Mouse (Mus musculus): ENCODE measurements around the gene Pex26. TPM values are rescaled to one million over a fixed set of nuclear protein-coding genes. Genes with fewer than 3 reads are reported as not detected.

Gene Pex26
- polyA plus RNA-seq, 1 experiment from 2014 or later, result 6.4 TPM

DNA sequence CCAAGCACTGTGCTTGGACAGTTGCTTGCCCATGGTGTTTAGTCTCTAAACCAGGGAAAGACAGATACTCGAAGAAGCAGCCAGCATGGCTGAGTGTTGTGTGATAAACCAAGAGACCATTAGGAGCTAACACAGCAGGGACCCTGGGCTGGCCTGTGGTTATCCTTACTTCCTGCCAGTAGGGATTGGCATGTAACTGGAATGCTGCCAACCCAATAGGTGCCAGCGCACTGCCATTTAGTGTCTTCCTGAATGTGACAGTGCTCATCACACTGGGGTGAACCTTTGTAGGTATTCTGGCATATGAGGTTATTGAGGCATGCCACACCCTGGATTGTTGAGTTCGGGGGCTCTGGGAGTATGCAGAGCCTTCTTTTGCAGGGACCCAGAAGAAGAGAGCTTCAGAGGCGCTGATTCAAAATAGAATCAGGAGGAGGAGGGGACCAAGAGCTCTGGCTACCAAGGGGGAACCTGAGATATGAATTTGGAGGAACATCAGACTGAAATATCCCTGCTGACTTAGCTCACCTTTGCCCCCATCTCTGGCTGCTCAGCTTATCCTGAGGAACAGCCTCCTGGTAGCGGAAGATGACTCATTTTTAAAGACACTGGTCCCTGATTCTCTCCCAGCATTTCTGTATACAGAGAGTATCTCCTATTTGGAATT is 33.3 kb downstream of the Pex26 start:
- 80% methylated on average over 5 of the region's 5 CpGs for WGBS
- Histone ChIP-seq H3K9ac (ENCODE audit: low read depth, low read length) (no peak overlapping the region), H3K4me3 (ENCODE audit: low read depth, low read length) (no peak overlapping the region), H3K9me3 (ENCODE audit: control insufficient read depth, low read length) (no peaks in the 10 kb centered on the region), H3K27me3 (ENCODE audit: control insufficient read depth, insufficient read depth, low read length) (peaks cover 3% of the 10 kb centered on the region), H3K36me3 (ENCODE audit: control insufficient read depth, insufficient read depth, low read length) (no peaks in the 10 kb centered on the region), H3K27ac (ENCODE audit: low read depth, low read length) (no peak overlapping the region), H3K4me1 (replicated peaks; ENCODE audit: control insufficient read depth, insufficient read depth, low read length) (no peaks in the 10 kb centered on the region), H3K4me2 (replicated peaks; ENCODE audit: low read depth, low read length) (no peak overlapping the region)
- ATAC-seq (ENCODE audit: low FRiP score) (no peak), DNase-seq (ENCODE audit: low spot score) (no peak)

DNA sequence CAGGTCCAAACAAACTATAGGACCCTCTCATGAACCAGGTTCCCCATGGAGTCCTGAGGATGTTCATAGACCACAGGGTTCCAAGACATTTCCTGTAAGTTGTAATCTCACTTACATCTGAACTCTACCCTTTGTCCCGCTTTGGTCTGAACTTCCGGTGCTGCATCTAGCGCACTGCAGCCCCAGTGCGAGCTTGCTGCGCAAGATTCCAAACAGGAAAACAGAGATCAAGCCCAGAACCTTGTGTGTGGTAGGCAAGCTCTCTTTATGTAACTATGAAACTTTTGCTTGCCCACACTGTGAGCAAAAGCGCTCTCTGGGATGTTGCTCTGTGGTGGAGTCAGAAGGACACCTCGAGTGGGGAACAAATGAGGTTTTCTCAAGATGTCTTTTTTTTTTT is 34.5 kb downstream of the Pex26 start:
- no peaks in the 10 kb centered on the region for H3K9me3 ChIP-seq (ENCODE audit: control insufficient read depth, low read length)
- no peak overlapping the region for H3K4me2 ChIP-seq (replicated peaks; ENCODE audit: low read depth, low read length)
- H3K9ac ChIP-seq (ENCODE audit: low read depth, low read length), result no peak overlapping the region
- no peaks in the 10 kb centered on the region for H3K36me3 ChIP-seq (ENCODE audit: control insufficient read depth, insufficient read depth, low read length)
- H3K27me3 ChIP-seq (ENCODE audit: control insufficient read depth, insufficient read depth, low read length), result no peaks in the 10 kb centered on the region
- no peak overlapping the region for H3K27ac ChIP-seq (ENCODE audit: low read depth, low read length)
- no peak overlapping the region for H3K4me3 ChIP-seq (ENCODE audit: low read depth, low read length)
- 94% methylated on average over 7 of the region's 7 CpGs for WGBS
- no peaks in the 10 kb centered on the region for H3K4me1 ChIP-seq (replicated peaks; ENCODE audit: control insufficient read depth, insufficient read depth, low read length)
- DNase-seq (ENCODE audit: low spot score) (no peak), ATAC-seq (ENCODE audit: low FRiP score) (no peak)

DNA sequence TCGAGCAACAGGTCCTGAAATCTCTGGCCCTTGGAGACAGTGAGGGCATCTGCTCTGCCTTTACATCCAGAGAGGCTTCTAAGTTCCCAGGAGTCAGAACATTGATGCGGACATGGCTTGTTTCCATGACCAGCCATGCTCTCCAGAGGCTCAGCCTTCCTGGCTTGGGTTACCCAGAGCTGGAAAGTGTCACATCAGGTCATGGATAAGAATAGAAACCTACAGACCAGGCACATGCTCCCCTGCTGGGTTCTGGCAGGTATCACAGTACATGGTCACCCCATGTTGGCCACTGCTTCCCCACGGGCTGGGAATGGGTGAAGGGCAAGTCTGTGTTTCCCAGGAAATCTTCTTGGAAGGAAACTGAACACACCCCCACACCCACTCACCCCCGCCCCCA is 35.9 kb downstream of the Pex26 start:
- no peak for ATAC-seq (ENCODE audit: low FRiP score)
- 88% methylated on average over 4 of the region's 4 CpGs for WGBS
- H3K9ac ChIP-seq (ENCODE audit: low read depth, low read length), result no peak overlapping the region

GRCm38 (mm10) chr6:121220181-121220580 is 36.7 kb downstream of the Pex26 start:
- Histone ChIP-seq H3K4me2 (replicated peaks; ENCODE audit: low read depth, low read length) (no peak overlapping the region), H3K27ac (ENCODE audit: low read depth, low read length) (no peak overlapping the region), H3K9ac (ENCODE audit: low read depth, low read length) (no peak overlapping the region), H3K9me3 (ENCODE audit: control insufficient read depth, low read length) (no peaks in the 10 kb centered on the region), H3K27me3 (ENCODE audit: control insufficient read depth, insufficient read depth, low read length) (no peaks in the 10 kb centered on the region), H3K4me1 (replicated peaks; ENCODE audit: control insufficient read depth, insufficient read depth, low read length) (no peaks in the 10 kb centered on the region), H3K4me3 (ENCODE audit: low read depth, low read length) (no peak overlapping the region), H3K36me3 (ENCODE audit: control insufficient read depth, insufficient read depth, low read length) (no peaks in the 10 kb centered on the region)
- 86% methylated on average over 10 of the region's 10 CpGs for WGBS
- DNase-seq (ENCODE audit: low spot score) (no peak), ATAC-seq (ENCODE audit: low FRiP score) (no peak)

More for the DNA sequence above, 35.9 kb downstream of the Pex26 start:
- Histone ChIP-seq H3K9me3 (ENCODE audit: control insufficient read depth, low read length) (no peaks in the 10 kb centered on the region), H3K36me3 (ENCODE audit: control insufficient read depth, insufficient read depth, low read length) (no peaks in the 10 kb centered on the region), H3K4me2 (replicated peaks; ENCODE audit: low read depth, low read length) (no peak overlapping the region), H3K4me1 (replicated peaks; ENCODE audit: control insufficient read depth, insufficient read depth, low read length) (no peaks in the 10 kb centered on the region), H3K27ac (ENCODE audit: low read depth, low read length) (no peak overlapping the region), H3K27me3 (ENCODE audit: control insufficient read depth, insufficient read depth, low read length) (no peaks in the 10 kb centered on the region), H3K4me3 (ENCODE audit: low read depth, low read length) (no peak overlapping the region)
- no peak for DNase-seq (ENCODE audit: low spot score)

GRCm38 (mm10) chr6:121221876-121222597 is 38.6 kb downstream of the Pex26 start:
- H3K4me3 ChIP-seq (ENCODE audit: low read depth, low read length), result no peak overlapping the region
- no peaks in the 10 kb centered on the region for H3K9me3 ChIP-seq (ENCODE audit: control insufficient read depth, low read length)
- no peak overlapping the region for H3K9ac ChIP-seq (ENCODE audit: low read depth, low read length)
- ATAC-seq (ENCODE audit: low FRiP score), result no peak
- no peaks in the 10 kb centered on the region for H3K36me3 ChIP-seq (ENCODE audit: control insufficient read depth, insufficient read depth, low read length)
- H3K4me1 ChIP-seq (replicated peaks; ENCODE audit: control insufficient read depth, insufficient read depth, low read length), result no peaks in the 10 kb centered on the region
- H3K27me3 ChIP-seq (ENCODE audit: control insufficient read depth, insufficient read depth, low read length), result no peaks in the 10 kb centered on the region
- WGBS, result 88% methylated on average over 8 of the region's 8 CpGs
- DNase-seq (ENCODE audit: low spot score), result no peak
- no peak overlapping the region for H3K4me2 ChIP-seq (replicated peaks; ENCODE audit: low read depth, low read length)
- no peak overlapping the region for H3K27ac ChIP-seq (ENCODE audit: low read depth, low read length)

DNA sequence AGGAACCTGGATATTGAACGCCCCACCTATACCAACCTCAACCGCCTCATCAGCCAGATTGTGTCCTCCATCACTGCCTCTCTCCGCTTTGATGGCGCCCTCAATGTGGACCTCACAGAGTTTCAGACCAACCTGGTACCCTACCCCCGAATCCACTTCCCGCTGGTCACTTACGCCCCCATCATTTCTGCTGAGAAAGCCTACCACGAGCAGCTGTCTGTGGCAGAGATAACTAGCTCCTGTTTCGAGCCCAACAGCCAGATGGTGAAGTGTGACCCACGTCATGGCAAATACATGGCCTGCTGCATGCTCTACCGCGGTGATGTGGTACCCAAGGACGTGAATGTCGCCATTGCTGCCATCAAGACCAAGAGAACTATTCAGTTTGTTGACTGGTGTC is 39.5 kb downstream of the Pex26 start:
- H3K9me3 ChIP-seq (ENCODE audit: control insufficient read depth, low read length), result no peaks in the 10 kb centered on the region
- H3K4me3 ChIP-seq (ENCODE audit: low read depth, low read length), result no peak overlapping the region
- H3K27me3 ChIP-seq (ENCODE audit: control insufficient read depth, insufficient read depth, low read length), result no peaks in the 10 kb centered on the region
- DNase-seq (ENCODE audit: low spot score) (no peak), ATAC-seq (ENCODE audit: low FRiP score) (no peak)
- no peak overlapping the region for H3K9ac ChIP-seq (ENCODE audit: low read depth, low read length)
- no peaks in the 10 kb centered on the region for H3K4me1 ChIP-seq (replicated peaks; ENCODE audit: control insufficient read depth, insufficient read depth, low read length)
- H3K27ac ChIP-seq (ENCODE audit: low read depth, low read length), result no peak overlapping the region
- no peaks in the 10 kb centered on the region for H3K36me3 ChIP-seq (ENCODE audit: control insufficient read depth, insufficient read depth, low read length)
- 95% methylated on average over 14 of the region's 14 CpGs for WGBS
- H3K4me2 ChIP-seq (replicated peaks; ENCODE audit: low read depth, low read length), result no peak overlapping the region

GRCm38 (mm10) chr6:121224067-121224466 is 40.6 kb downstream of the Pex26 start:
- 71% methylated on average over 5 of the region's 5 CpGs for WGBS
- Histone ChIP-seq H3K9me3 (ENCODE audit: control insufficient read depth, low read length) (no peaks in the 10 kb centered on the region), H3K9ac (ENCODE audit: low read depth, low read length) (no peak overlapping the region), H3K27ac (ENCODE audit: low read depth, low read length) (no peak overlapping the region), H3K4me3 (ENCODE audit: low read depth, low read length) (no peak overlapping the region), H3K4me2 (replicated peaks; ENCODE audit: low read depth, low read length) (no peak overlapping the region), H3K36me3 (ENCODE audit: control insufficient read depth, insufficient read depth, low read length) (no peaks in the 10 kb centered on the region), H3K27me3 (ENCODE audit: control insufficient read depth, insufficient read depth, low read length) (no peaks in the 10 kb centered on the region), H3K4me1 (replicated peaks; ENCODE audit: control insufficient read depth, insufficient read depth, low read length) (no peaks in the 10 kb centered on the region)
- DNase-seq (ENCODE audit: low spot score) (no peak), ATAC-seq (ENCODE audit: low FRiP score) (no peak)

- H3K9me3 ChIP-seq (ENCODE audit: control insufficient read depth, low read length), result no peaks in the 10 kb centered on the region
- H3K4me2 ChIP-seq (replicated peaks; ENCODE audit: low read depth, low read length), result no peak overlapping the region
- ATAC-seq (ENCODE audit: low FRiP score), result no peak
- no peak overlapping the region for H3K9ac ChIP-seq (ENCODE audit: low read depth, low read length)
- no peak overlapping the region for H3K27ac ChIP-seq (ENCODE audit: low read depth, low read length)
- DNase-seq (ENCODE audit: low spot score), result no peak
- H3K4me3 ChIP-seq (ENCODE audit: low read depth, low read length), result no peak overlapping the region
- no peaks in the 10 kb centered on the region for H3K27me3 ChIP-seq (ENCODE audit: control insufficient read depth, insufficient read depth, low read length)
- H3K4me1 ChIP-seq (replicated peaks; ENCODE audit: control insufficient read depth, insufficient read depth, low read length), result no peaks in the 10 kb centered on the region
- WGBS, result 22% methylated on average over 6 of the region's 6 CpGs
- H3K36me3 ChIP-seq (ENCODE audit: control insufficient read depth, insufficient read depth, low read length), result no peaks in the 10 kb centered on the region
Observed at GRCm38 (mm10) chr6:121224993-121225392, 41.5 kb downstream of the Pex26 start.

DNA sequence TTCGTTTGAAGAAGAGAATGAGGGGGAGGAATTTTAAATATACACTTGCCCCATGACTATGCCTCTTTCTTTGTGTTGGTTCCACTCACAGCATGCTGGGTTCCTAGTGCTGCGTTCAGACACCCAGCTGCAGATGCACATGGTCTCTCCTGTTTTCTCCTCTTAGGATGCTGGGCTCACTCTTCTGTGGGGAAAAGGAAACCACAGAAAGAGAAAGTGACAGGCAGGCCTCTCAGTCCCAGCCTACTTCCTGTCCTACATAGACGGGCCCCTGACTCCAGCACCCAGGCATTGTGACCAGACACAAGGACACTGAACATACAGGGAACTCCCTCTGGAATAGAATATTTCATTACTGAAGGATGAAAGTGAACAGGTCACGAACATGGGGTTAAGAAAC is 42.6 kb downstream of the Pex26 start:
- H3K9me3 ChIP-seq (ENCODE audit: control insufficient read depth, low read length), result no peaks in the 10 kb centered on the region
- 60% methylated on average over 4 of the region's 4 CpGs for WGBS

More for the DNA sequence above, 42.6 kb downstream of the Pex26 start:
- Histone ChIP-seq H3K4me3 (ENCODE audit: low read depth, low read length) (no peak overlapping the region), H3K9ac (ENCODE audit: low read depth, low read length) (no peak overlapping the region), H3K36me3 (ENCODE audit: control insufficient read depth, insufficient read depth, low read length) (no peaks in the 10 kb centered on the region), H3K4me2 (replicated peaks; ENCODE audit: low read depth, low read length) (no peak overlapping the region), H3K27me3 (ENCODE audit: control insufficient read depth, insufficient read depth, low read length) (no peaks in the 10 kb centered on the region), H3K4me1 (replicated peaks; ENCODE audit: control insufficient read depth, insufficient read depth, low read length) (no peaks in the 10 kb centered on the region), H3K27ac (ENCODE audit: low read depth, low read length) (no peak overlapping the region)
- no peak for DNase-seq (ENCODE audit: low spot score)
- no peak for ATAC-seq (ENCODE audit: low FRiP score)
